Mouse (Mus musculus) c-Kit-positive CD71-positive TER-119-negative erythroid progenitor cells, embryonic 14.5 days (primary cell): ENCODE data around the gene Lhx1.

Experiments
- DNase-seq: peaks from one replicate; pipeline ENCODE4 v3.0.0-alpha.2; 2013; ENCODE audit warnings: low read depth

Lhx1 gene

DNA sequence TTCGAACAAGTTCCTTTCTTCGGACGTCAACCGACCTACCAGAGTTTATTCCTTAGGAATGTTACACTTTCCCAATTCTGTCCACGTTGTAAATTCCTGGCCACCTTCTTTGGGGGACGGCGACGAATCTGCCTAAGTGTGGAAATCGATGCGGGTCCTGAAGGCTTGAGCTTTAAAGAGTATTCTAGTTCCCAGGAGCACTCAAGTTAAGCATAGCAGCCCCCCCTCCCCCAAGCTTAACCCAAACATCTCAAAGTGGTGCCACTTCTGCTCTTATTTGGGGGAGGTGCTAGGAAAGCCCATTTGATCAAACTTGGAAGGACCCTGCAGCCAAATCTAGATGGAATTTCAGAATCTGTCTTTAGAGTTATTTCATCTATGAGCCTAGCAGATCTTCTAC is 1.1 kb upstream of the Lhx1 start:
- DNase-seq: no peak

DNA sequence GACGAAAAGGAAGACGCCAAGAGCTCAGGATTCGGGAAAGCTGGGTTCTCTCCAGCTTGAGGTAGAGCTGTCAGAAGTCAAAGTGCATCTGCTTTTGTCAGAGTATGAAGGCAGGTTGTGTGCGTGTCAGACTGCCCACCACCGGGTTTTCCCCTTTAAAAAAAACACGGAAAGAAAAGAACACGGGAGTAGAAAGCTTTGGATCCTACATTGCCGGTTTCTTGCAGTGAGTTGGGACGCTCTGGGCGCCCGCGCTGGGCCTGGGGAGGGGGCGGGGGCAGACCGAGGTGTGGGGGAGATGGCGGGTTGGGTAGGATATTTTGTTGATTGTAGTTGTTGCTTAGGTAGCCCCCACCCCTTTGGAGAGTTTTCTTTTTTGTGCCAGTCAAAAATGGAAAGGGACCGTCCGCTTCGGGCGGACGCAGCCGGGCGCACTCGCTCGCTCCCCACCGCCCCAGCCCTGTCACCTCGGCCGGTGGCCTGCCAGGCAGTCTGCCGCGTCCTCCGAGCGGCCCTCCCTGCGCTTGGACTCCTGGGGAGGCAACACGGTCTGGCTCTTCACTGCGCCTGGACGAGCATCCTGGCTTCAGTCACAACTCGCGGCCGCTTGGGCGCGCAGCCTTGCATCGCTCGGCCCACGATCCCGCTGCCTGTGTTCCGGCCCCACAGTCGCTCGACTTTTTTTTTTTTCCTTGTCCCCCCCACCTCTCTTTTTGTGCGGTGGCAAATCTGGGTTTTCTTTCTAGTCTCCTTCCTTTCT is 644 bp downstream of the Lhx1 start:
- DNase-seq: no peak

DNA sequence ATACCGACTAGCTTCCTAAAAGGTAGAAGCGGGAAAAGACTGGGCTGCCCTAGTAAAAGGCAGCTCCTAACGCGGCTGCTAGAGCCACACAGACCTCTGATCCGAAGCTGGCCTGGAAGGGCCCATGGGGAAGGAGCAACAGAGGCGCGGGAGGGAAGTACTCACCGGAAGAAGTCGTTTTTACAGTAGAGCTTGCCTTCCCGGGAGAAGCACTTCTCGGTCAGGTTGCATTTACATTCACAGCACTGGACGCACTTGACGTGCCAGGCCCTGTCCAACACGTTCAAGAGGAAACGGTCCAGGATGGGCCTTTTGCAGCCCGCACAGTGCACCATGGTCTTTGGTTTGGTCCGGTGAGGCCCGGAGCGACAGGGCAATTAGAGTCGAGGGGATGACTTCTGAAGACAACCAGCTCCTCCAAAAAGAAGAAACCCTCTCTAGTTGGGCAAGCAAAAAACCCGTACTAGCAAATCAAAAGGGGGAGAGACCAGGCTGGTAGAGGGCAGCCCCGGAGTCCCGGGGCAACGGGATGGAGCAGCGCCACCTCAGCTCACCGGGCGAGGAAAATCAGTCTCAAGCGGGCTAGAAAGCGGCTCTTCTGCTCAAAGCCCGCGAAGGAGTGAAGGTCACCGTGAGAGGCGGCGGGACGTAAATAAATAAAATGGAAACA is 1.4 kb downstream of the Lhx1 start:
- no peak for DNase-seq

GRCm38 (mm10) chr11:84523321-84523831 is 2.0 kb downstream of the Lhx1 start:
- DNase-seq: no peak

DNA sequence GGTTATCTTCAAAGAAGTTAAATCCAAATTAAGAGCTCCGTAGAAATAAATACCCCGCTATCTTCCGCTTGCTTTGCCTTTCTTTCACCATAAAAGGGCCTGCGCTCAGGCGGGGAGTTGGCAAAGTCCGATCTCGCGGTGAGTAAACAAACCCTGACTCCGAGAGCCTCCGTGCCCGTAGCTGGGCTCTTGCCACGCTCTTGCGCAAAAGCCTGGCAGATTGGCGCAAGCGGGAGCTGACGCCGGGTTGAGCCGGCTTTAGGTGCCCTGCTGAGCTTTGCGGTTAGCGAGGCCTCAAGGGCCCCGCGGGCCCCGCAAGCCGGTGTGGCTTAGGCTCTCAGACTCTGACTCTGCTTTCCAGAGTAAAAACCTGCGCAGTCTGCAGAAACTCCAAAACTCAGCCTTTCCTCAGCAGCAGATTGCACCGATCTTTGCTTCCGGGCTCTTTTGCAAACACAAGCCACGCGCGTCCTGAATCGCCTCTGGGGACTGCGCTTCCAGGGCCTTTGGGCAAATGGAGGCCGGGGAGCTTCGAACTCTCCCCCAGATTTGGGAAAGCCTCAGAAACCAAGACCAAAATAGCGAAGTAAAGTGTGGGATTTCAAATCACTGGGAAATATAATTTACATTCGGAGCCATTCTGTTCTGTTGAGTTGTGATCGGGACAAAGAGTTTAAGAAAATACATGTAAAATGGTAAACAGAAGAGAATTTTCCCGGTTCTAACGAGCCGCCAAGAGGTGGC is 2.6 kb downstream of the Lhx1 start:
- no peak for DNase-seq

GRCm38 (mm10) chr11:84521751-84522299 is 3.5 kb downstream of the Lhx1 start:
- DNase-seq: no peak

GRCm38 (mm10) chr11:84521071-84521390 is 4.3 kb downstream of the Lhx1 start:
- no peak for DNase-seq

DNA sequence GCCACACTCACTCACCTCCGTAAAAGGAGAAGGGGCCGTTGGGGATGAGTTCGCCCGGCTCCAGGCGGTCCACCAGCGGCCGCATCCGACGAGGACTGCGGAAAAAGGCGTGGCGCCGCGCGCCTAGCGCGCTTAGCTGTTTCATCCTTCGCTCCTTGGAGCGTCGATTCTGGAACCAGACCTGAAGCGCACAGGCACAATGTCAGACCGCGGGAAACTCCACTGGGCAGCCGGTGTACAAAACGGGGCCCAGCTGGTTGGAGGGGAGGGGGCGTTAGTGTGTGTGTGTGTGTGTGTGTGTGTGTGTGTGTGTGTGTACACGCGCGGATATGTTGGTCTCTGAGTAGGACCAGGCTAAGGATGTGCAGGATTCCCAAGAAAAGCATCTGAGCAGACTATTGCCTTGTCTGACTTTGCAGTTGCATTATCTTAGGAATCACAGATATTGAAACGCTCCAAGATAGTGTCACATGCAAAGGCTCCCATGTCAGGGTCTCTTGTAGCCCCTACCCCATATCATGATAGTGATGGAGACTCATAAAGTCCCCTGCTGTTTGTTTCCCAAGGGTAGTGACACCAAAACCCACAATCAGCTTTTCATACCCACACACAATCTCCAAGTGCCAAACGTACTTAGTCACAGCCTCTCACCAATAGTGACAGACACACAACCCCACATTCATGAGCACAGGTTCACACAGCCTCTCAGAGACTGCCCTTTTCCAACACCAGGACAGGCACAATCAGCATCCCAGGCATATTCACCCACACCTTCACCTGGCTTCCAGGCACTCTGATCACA is 4.9 kb downstream of the Lhx1 start:
- DNase-seq: no peak

- DNase-seq: no peak
Observed at GRCm38 (mm10) chr11:84519576-84520268, 5.6 kb downstream of the Lhx1 start.

DNA sequence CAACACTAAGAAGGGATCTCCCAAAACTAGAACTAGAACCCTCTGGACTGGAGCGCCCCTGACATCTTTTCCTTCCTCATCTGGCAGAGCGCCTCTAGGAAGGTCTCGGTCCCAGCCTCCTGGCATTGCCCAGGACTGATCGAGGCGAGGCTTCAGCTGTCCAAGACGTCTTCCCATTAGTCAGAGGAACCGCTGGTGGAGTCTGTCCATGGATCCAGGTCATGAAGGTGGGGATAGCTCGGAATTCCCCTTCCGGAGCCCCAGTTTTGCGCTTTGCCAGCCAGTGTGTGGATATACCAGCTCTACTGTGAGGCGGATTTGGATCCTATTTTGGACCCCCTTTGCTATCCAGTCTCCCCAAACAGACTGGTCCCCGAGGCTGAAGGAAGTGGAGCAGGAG is 6.3 kb downstream of the Lhx1 start:
- no peak for DNase-seq

DNA sequence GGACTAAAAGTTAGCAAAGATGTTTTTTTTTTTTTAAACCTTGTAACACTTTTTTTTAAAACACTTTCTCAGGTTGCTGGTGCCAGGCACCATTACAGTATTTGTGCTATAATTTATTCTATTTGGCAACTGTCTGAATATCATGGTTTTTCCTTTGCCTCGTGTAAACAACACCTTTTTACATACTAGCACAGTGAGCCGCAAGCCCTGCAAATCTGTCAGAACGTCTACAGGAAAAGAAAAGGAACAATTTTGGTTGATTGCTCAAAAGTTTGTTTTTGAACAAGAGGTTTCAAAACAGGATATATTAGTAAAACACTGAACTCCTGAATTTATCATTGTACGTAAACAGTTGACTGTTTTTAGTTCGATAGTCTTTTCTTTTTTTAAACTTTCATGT is 7.1 kb downstream of the Lhx1 start:
- no peak for DNase-seq

DNA sequence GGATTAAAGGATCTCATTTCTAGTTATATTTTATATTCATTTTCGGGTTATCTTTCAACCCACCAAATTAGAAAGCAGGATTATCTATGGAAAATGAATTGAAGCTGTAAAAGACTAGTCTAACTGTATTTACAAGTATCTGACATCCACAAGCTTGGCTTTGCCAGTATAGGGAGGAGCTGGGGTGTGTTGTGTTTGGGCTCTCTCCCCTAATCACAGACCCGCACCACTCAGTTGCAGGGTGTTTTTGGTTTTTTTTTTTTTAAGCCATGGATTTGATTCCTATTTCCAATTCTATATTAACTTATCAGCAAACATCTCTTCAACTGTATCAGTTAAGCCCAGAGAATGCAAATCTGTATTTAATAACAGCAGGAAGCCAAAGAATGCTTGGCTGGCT is 7.9 kb downstream of the Lhx1 start:
- DNase-seq: no peak

DNA sequence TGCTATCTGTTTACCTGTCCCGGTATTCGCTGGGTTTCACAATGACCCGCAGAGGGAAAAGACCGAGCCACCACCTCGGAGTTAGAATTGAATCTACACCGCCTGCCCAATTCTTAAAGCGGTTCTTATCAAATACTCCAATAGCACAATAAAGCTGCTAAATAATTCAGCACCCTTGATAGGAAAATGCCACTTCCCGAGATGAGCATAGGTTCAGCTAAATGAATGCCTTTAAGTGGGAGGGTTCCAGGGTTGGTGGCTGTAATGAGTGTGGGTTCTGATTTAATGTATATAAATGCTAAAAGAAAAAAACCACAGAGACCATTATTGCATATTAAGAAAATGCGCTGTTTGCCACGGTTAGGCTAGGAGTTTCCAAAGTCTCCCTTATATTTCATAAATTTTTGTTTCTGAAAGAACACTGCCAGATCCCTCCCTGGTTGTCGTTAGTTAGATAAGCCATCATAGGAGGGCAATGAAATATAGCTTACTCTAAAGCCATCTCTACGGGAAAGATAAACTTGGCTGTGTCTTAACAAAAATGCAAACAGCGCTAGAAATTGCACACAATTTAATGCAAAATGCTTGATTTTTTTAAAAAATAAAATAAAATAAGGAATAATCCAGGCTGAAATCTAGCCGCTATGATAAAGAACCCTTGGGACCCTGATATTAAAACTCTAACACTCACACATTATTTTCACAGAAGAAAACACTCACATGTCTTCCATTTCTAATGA is 8.7 kb downstream of the Lhx1 start:
- DNase-seq: no peak

GRCm38 (mm10) chr11:84513171-84514116 is 11.9 kb downstream of the Lhx1 start, which contains the start of gene Aatf:
TSS of gene Aatf (minus strand) at chr11:84513522.
- peak; percentile 96 for DNase-seq

- DNase-seq: no peak
Observed at GRCm38 (mm10) chr11:84512031-84512430, 13.3 kb downstream of the Lhx1 start.

DNA sequence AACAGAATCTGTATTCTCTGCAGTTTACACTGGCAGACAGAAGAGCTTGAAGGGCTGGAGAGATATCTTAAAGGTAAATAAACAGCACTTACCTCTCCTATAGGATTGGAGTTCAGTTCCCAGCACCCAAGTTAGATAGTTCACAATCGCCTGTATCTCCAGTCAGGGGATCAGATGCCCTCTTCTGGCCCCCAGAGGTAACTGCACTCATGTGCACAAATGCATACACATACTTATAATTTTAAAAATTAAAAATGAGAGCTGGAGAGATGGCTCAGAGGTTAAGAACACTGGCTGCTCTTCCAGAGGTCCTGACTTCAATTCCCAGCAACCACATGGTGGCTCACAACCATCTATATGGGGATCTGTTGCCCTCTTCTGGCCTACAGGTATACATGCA is 21.0 kb downstream of the Lhx1 start:
- DNase-seq: no peak

- DNase-seq: no peak
Observed at GRCm38 (mm10) chr11:84497944-84498343, 27.4 kb downstream of the Lhx1 start.

DNA sequence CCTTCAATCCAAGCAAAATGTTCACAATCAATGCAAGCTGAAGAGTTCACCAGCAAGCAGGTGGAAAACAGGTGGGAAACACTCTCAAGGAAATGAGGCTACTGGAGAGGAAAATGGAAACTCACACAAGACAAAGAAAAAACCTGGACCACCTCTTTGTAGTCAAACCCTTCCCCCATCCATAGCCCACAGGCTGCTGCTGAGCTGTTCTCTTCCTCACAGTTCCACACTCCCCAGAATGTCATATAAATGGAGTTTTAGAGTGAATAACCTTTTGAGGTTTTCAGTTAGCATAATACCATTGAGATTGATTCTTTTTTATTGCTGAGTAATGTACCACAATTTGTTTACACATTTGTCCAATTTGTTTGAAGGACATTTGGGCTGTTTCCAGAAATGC is 28.4 kb downstream of the Lhx1 start:
- no peak for DNase-seq

GRCm38 (mm10) chr11:84495774-84496173 is 29.6 kb downstream of the Lhx1 start:
- no peak for DNase-seq
